Comparison of ENCODE assay signal across 10 mouse cellular contexts in genomic region chr3:108535896-108536516, GRCm38 (mm10). TPM values are rescaled to one million over a fixed set of nuclear protein-coding genes. Genes with fewer than 3 reads are reported as not detected.
DNase-seq lines count a peak whose midpoint lies in the region; ATAC-seq and TF ChIP-seq lines count a peak whose summit lies in the region.
"Had no signal": no experiment of that assay in that cellular context is flagged by ENCODE, and none has a peak within 500 bp of the region (broad histone marks: within the 10 kb centered on the region; RNA-seq: fewer than 3 reads in every experiment).

No protein-coding gene starts in this region.

- no peaks in the 10 kb centered on the region for H3K36me3 ChIP-seq in embryonic facial prominence, embryonic 11.5 days (replicated peaks; ENCODE audit: control insufficient read depth, insufficient read depth, low read depth, low read length)
- no peaks in the 10 kb centered on the region for H3K36me3 ChIP-seq in hindbrain, embryonic 11.5 days (ENCODE audit: control insufficient read depth, insufficient read depth, low read length)
- H3K36me3 ChIP-seq in midbrain, embryonic 13.5 days = no peaks in the 10 kb centered on the region

- TF ChIP-seq CTCF in left cerebral cortex, adult 2 months (IDR thresholded peaks at IDR 0.05) = no peak

- H3K4me3 ChIP-seq in left cerebral cortex, adult 2 months = peak overlapping the region; percentile 60
- H3K4me3 ChIP-seq in embryonic facial prominence, embryonic 11.5 days (ENCODE audit: low read depth, low read length) = peak overlapping the region; percentile 39
- peak overlapping the region; percentile 35 for H3K4me3 ChIP-seq in hindbrain, embryonic 11.5 days (ENCODE audit: low read depth, low read length)
- H3K4me3 ChIP-seq in midbrain, embryonic 13.5 days (replicated peaks) = peak overlapping the region; percentile 54

- WGBS in embryonic facial prominence, embryonic 11.5 days = 5% methylated on average over 15 of the region's 15 CpGs
- 9% methylated on average over 15 of the region's 15 CpGs for WGBS in hindbrain, embryonic 11.5 days
- WGBS in midbrain, embryonic 13.5 days = 6% methylated on average over 15 of the region's 15 CpGs

- no peaks in the 10 kb centered on the region for H3K9me3 ChIP-seq in embryonic facial prominence, embryonic 11.5 days (replicated peaks; ENCODE audit: control insufficient read depth, low read length)
- no peaks in the 10 kb centered on the region for H3K9me3 ChIP-seq in hindbrain, embryonic 11.5 days (ENCODE audit: control insufficient read depth, low read length)
- H3K9me3 ChIP-seq in midbrain, embryonic 13.5 days = no peaks in the 10 kb centered on the region

- H3K4me1 ChIP-seq in embryonic facial prominence, embryonic 11.5 days (ENCODE audit: control insufficient read depth, insufficient read depth, low read length) = no peaks in the 10 kb centered on the region
- H3K4me1 ChIP-seq in hindbrain, embryonic 11.5 days (replicated peaks; ENCODE audit: control insufficient read depth, insufficient read depth, low read length) = 0 out of 2 replicates have a peak, but pooled peaks cover 2% of the 10 kb centered on the region
- peaks cover 17% of the 10 kb centered on the region for H3K4me1 ChIP-seq in midbrain, embryonic 13.5 days (replicated peaks)

- H3K27me3 ChIP-seq in embryonic facial prominence, embryonic 11.5 days (ENCODE audit: control insufficient read depth, insufficient read depth, low read length) = peaks cover 10% of the 10 kb centered on the region
- peaks cover 7% of the 10 kb centered on the region; the same call in 1 of the 2 replicates for H3K27me3 ChIP-seq in hindbrain, embryonic 11.5 days (ENCODE audit: control insufficient read depth, insufficient read depth, low read length)
- peaks cover 6% of the 10 kb centered on the region; the same call in 1 of the 2 replicates for H3K27me3 ChIP-seq in midbrain, embryonic 13.5 days
- H3K27me3 ChIP-seq: Patski had no signal

- DNase-seq in left cerebral cortex, adult 2 months (ENCODE audit: extremely low spot score in 1 of 2, low spot score in 2 of 2) = no peak
- DNase-seq in left cerebral cortex, postnatal 14 days (ENCODE audit: low spot score in 2 of 2) = no peak
- no peak for DNase-seq in embryonic facial prominence, embryonic 11.5 days (ENCODE audit: low spot score)
- no peak for DNase-seq in hindbrain, embryonic 11.5 days (ENCODE audit: low spot score)
- DNase-seq in c-Kit-positive CD71-positive TER-119-positive erythroid progenitor cells, embryonic 14.5 days (ENCODE audit: low spot score) = no peak
- no peak for DNase-seq in embryo, embryonic 11 days
- DNase-seq in cerebellum, postnatal 10 days = no peak

- ATAC-seq in embryonic facial prominence, embryonic 11.5 days (replicated peaks; ENCODE audit: insufficient number of reproducible peaks, low FRiP score, low TSS enrichment, low read depth) = no peak; the same call in 1 of the 2 replicates
- ATAC-seq in hindbrain, embryonic 11.5 days (ENCODE audit: low FRiP score) = no peak
- ATAC-seq in midbrain, embryonic 13.5 days = peak; percentile 10; the same call in 1 of the 2 replicates
- ATAC-seq: Patski had no signal

- intact Hi-C loops in left cerebral cortex, adult 2 months (cut with DNase I) = no loop called here
- intact Hi-C loops in left cerebral cortex, postnatal 14 days (cut with DNase I) = no loop called here

- H3K4me2 ChIP-seq in embryonic facial prominence, embryonic 11.5 days (ENCODE audit: low read depth, low read length) = peak overlapping the region; percentile 89
- H3K4me2 ChIP-seq in hindbrain, embryonic 11.5 days (replicated peaks; ENCODE audit: low read depth, low read length) = peak overlapping the region; percentile 60
- peak overlapping the region; percentile 90 for H3K4me2 ChIP-seq in midbrain, embryonic 13.5 days (replicated peaks)

- H3K9ac ChIP-seq in embryonic facial prominence, embryonic 11.5 days (replicated peaks; ENCODE audit: low read length) = no peak overlapping the region
- H3K9ac ChIP-seq in hindbrain, embryonic 11.5 days (ENCODE audit: low read depth, low read length) = peak overlapping the region; percentile 35; the same call in 1 of the 2 replicates
- H3K9ac ChIP-seq in midbrain, embryonic 13.5 days (replicated peaks) = peak overlapping the region; percentile 57
- H3K9ac ChIP-seq: liver, embryonic 14.5 days had no signal

- H3K27ac ChIP-seq in left cerebral cortex, adult 2 months = peak overlapping the region; percentile 96
- no peak overlapping the region for H3K27ac ChIP-seq in embryonic facial prominence, embryonic 11.5 days (replicated peaks; ENCODE audit: low read depth, low read length)
- H3K27ac ChIP-seq in hindbrain, embryonic 11.5 days (ENCODE audit: low read depth, low read length) = no peak overlapping the region
- peak overlapping the region; percentile 72 for H3K27ac ChIP-seq in midbrain, embryonic 13.5 days
- H3K27ac ChIP-seq: liver, embryonic 14.5 days had no signal

RNA-seq across cellular contexts. Expression of gene 5330417C22Rik, which starts 0.3 kb away (rescaled TPM):
- 10 to 100 TPM; 33.5 to 35.2 TPM for total RNA-seq in left cerebral cortex, adult 2 months (2021)
- total RNA-seq in left cerebral cortex, postnatal 14 days (2021) = 10 to 100 TPM; 26.9 to 31.9 TPM
- 0.48 and 1.5 TPM in 2 replicates for polyA plus RNA-seq in embryonic facial prominence, embryonic 11.5 days (2014; fragmentation: Nextera tagmentation; extraction: Ambion mirVana)
- polyA plus RNA-seq in hindbrain, embryonic 11.5 days (2014; fragmentation: Nextera tagmentation; extraction: Ambion mirVana) = 3.0 and 3.5 TPM in 2 replicates
- 7.5 and 9.8 TPM in 2 replicates for polyA plus RNA-seq in midbrain, embryonic 13.5 days (2015; fragmentation: Nextera tagmentation; extraction: Ambion mirVana)

RNA-seq across cellular contexts. Expression of gene 1700013F07Rik, which starts 2.1 kb away (rescaled TPM):
- total RNA-seq in left cerebral cortex, adult 2 months (2021) = 1 to 10 TPM; 2.4 to 2.5 TPM
- total RNA-seq in left cerebral cortex, postnatal 14 days (2021) = 1 to 10 TPM; 1.4 to 1.8 TPM
- not detected in 2 replicates for polyA plus RNA-seq in embryonic facial prominence, embryonic 11.5 days (2014; fragmentation: Nextera tagmentation; extraction: Ambion mirVana)
- polyA plus RNA-seq in hindbrain, embryonic 11.5 days (2014; fragmentation: Nextera tagmentation; extraction: Ambion mirVana) = 0.68 and 1.6 TPM in 2 replicates
- polyA plus RNA-seq in midbrain, embryonic 13.5 days (2015; fragmentation: Nextera tagmentation; extraction: Ambion mirVana) = 0.58 and 1.3 TPM in 2 replicates
- polyA plus RNA-seq: liver, embryonic 14.5 days had no signal

RNA-seq across cellular contexts. Expression of gene Tmem167b, which starts 26.3 kb away (rescaled TPM):
- 10 to 100 TPM; 40.9 to 46.1 TPM for total RNA-seq in left cerebral cortex, adult 2 months (2021)
- 10 to 100 TPM; 36.3 to 39.0 TPM for total RNA-seq in left cerebral cortex, postnatal 14 days (2021)
- polyA plus RNA-seq in embryonic facial prominence, embryonic 11.5 days (2014; fragmentation: Nextera tagmentation; extraction: Ambion mirVana) = 48.2 and 49.6 TPM in 2 replicates
- polyA plus RNA-seq in hindbrain, embryonic 11.5 days (2014; fragmentation: Nextera tagmentation; extraction: Ambion mirVana) = 54.0 and 57.4 TPM in 2 replicates
- polyA plus RNA-seq in midbrain, embryonic 13.5 days (2015; fragmentation: Nextera tagmentation; extraction: Ambion mirVana) = 66.4 and 67.6 TPM in 2 replicates

RNA-seq across cellular contexts. Expression of gene Taf13, which starts 35.5 kb away (rescaled TPM):
- 10 to 100 TPM; 24.9 to 25.0 TPM for total RNA-seq in left cerebral cortex, adult 2 months (2021)
- 10 to 100 TPM; 30.2 to 36.0 TPM for total RNA-seq in left cerebral cortex, postnatal 14 days (2021)
- polyA plus RNA-seq in embryonic facial prominence, embryonic 11.5 days (2014; fragmentation: Nextera tagmentation; extraction: Ambion mirVana) = 64.1 and 70.3 TPM in 2 replicates
- polyA plus RNA-seq in hindbrain, embryonic 11.5 days (2014; fragmentation: Nextera tagmentation; extraction: Ambion mirVana) = 84.8 and 88.2 TPM in 2 replicates
- polyA plus RNA-seq in midbrain, embryonic 13.5 days (2015; fragmentation: Nextera tagmentation; extraction: Ambion mirVana) = 68.8 and 82.1 TPM in 2 replicates

RNA-seq across cellular contexts. Expression of gene Wdr47, which starts 55.1 kb away (rescaled TPM):
- 100 to 1,000 TPM; 125 to 135 TPM for total RNA-seq in left cerebral cortex, adult 2 months (2021)
- 100 to 1,000 TPM; 131 to 147 TPM for total RNA-seq in left cerebral cortex, postnatal 14 days (2021)
- polyA plus RNA-seq in embryonic facial prominence, embryonic 11.5 days (2014; fragmentation: Nextera tagmentation; extraction: Ambion mirVana) = 16.9 and 17.2 TPM in 2 replicates
- polyA plus RNA-seq in hindbrain, embryonic 11.5 days (2014; fragmentation: Nextera tagmentation; extraction: Ambion mirVana) = 50.4 and 55.2 TPM in 2 replicates
- polyA plus RNA-seq in midbrain, embryonic 13.5 days (2015; fragmentation: Nextera tagmentation; extraction: Ambion mirVana) = 95.9 and 98.5 TPM in 2 replicates

Comparison
In these comparisons a context has a peak if more than half of its experiments do, and no peak if none do; other contexts are left out.
1. H3K27ac ChIP-seq: peak in left cerebral cortex, adult 2 months (single experiment) and midbrain, embryonic 13.5 days (single experiment); none in embryonic facial prominence, embryonic 11.5 days (single experiment) and hindbrain, embryonic 11.5 days (single experiment).
2. Peak in every context shown above with its lines, with median percentiles within 50 percentile points of each other: H3K4me3 ChIP-seq and H3K4me2 ChIP-seq.